Mouse (Mus musculus) right cerebral cortex, postnatal 10 days (tissue): ENCODE measurements around the gene St13.

ENCODE experiments used
- DNase-seq, 2 experiments: peaks; one replicate each; pipeline ENCODE4 v3.0.0; 2021; ENCODE audit warnings: low spot score in 2 of 2

St13 gene

GRCm38 (mm10) chr15:81399638-81400315, at the start of gene St13, which contains the start of gene Xpnpep3:
Gene St13 (minus strand): TSS chr15:81400077.
Gene Xpnpep3 (plus strand): TSS chr15:81400138.
- DNase-seq: peak; percentile 97

GRCm38 (mm10) chr15:81448463-81448862, 48.6 kb upstream of the St13 start:
- DNase-seq: peak; percentile 65 to 68

GRCm38 (mm10) chr15:81439236-81439635, 39.4 kb upstream of the St13 start:
- no peak for DNase-seq

GRCm38 (mm10) chr15:81438345-81438744, 38.5 kb upstream of the St13 start:
- DNase-seq: no peak

- DNase-seq: no peak
Measured at GRCm38 (mm10) chr15:81431195-81431594, 31.3 kb upstream of the St13 start.

DNA sequence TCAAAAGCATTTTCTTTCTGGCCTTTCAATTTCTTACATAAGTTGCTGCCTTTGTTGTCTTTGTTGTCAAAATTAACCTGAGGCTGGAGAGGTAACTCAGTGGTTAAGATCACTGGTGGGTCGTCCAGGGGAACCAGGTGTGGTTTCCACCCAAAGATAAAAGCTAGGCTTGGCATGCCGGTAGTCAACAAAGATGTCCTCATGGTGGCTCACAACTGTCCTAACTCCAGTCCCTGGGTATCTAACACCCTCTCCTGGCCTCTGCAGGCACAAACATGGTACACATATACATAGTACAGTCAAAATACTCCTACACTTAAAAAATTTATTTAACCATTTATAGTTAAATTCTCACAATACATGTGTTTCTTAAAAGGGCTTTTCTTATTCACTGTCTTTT, 28.1 kb upstream of the St13 start:
- no peak for DNase-seq

- no peak for DNase-seq
Measured at GRCm38 (mm10) chr15:81425311-81425710, 25.4 kb upstream of the St13 start.

GRCm38 (mm10) chr15:81422156-81422681, 22.3 kb upstream of the St13 start:
- no peak for DNase-seq

DNA sequence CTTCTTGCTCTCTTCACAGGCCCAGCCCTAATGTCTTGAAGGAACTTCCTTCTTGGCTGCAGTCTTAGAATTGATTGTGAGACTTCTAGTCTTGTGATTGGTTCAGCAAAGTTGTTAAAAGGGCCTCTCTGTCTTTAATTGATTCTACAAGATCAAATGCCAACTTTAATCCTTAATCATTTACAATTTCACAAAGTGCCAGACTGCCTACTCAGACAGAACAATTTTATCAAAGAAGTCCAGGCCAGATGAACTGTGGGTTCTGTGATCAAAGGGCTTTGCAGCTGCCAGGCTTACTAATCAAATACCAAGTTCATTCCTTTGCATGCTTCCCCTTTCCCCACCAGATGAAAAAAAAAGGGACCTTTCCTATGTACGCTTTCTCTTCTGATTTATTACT, 21.6 kb upstream of the St13 start:
- DNase-seq: no peak

GRCm38 (mm10) chr15:81418065-81418464, 18.2 kb upstream of the St13 start:
- DNase-seq: no peak

DNA sequence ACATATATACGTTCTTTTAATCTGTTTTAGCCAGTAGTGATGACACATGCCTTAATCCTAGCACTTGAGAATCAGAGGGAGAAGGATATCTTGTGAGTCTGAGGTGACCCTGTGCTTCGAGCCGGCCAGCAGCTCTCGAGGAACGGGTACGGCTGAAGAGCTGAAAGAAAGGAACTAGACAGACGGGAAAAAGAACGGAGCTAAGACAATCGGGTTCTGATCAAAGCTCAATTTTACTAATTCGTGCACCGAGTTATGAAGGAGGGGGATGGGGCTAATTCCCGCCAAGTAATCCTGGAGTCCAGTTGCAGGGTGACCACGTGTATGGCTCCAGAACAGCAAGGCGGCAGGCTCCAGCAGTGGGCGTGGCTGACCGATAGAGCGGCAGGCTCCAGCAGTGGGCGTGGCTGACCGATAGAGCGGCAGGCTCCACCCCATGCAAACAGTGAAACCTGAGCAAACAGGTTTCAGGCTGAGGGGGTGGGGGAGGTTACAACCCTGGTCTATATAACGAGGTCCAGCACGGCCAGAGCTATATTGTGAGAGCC, 17.0 kb upstream of the St13 start:
- peak in 1 of 2 experiments; percentile 34 for DNase-seq

DNA sequence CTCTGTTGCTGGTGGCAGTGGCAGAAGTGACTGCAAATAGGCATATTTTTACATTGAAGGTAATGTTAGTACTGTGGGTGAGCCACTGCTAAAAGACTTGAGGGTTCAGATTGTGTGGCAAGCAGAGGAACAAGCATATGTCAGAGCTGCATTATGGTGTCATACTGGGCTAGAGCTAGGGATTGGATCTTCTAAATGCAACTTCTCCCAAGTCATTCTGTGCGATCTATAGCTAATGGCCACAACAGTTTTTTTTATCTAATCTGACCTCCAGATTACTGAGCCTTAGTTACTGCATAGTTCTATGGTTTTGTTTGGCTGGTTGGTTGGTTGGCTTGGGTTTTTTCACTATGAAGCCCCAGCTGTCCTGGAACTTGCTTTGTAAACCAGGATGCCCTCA, 8.3 kb upstream of the St13 start, which contains the start of gene Dnajb7:
Gene Dnajb7, minus strand, starts transcription at position 101 of the 400 bp plus-strand sequence.
- DNase-seq: no peak

GRCm38 (mm10) chr15:81405008-81405407, 5.1 kb upstream of the St13 start:
- no peak for DNase-seq

- no peak for DNase-seq
Measured at GRCm38 (mm10) chr15:81399297-81399637, 610 bp downstream of the St13 start.

- no peak for DNase-seq
Measured at GRCm38 (mm10) chr15:81398189-81398588, 1.7 kb downstream of the St13 start.

- no peak for DNase-seq
Measured at GRCm38 (mm10) chr15:81394211-81394915, 5.5 kb downstream of the St13 start.

GRCm38 (mm10) chr15:81392997-81393396, 6.9 kb downstream of the St13 start:
- DNase-seq: peak in 1 of 2 experiments; percentile 33

GRCm38 (mm10) chr15:81386327-81386726, 13.6 kb downstream of the St13 start:
- DNase-seq: no peak

- no peak for DNase-seq
Measured at GRCm38 (mm10) chr15:81378845-81379244, 21.0 kb downstream of the St13 start.

GRCm38 (mm10) chr15:81374621-81375020, 25.3 kb downstream of the St13 start:
- DNase-seq: no peak

GRCm38 (mm10) chr15:81370356-81370755, 29.5 kb downstream of the St13 start:
- DNase-seq: no peak

GRCm38 (mm10) chr15:81368601-81369000, 31.3 kb downstream of the St13 start:
- no peak for DNase-seq

GRCm38 (mm10) chr15:81366241-81366640, 33.6 kb downstream of the St13 start:
- no peak for DNase-seq
